Mouse (Mus musculus) hindbrain, postnatal 0 days (tissue): Measurements from ENCODE around the gene Tmem189. TPM values are rescaled to one million over a fixed set of nuclear protein-coding genes. Genes with fewer than 3 reads are reported as not detected.
A peak's percentile ranks its signal among the peaks of the same experiment; 100 is the strongest.

Experiments
- ATAC-seq: fragments of 200-750 bp; cut with Nextera tagmentation; 2 replicates; pipeline ENCODE4 v1.8.0; 2017; ENCODE audit warnings: mild to moderate bottlenecking, moderate TSS enrichment, moderate library complexity
- DNase-seq: peaks from one replicate; pipeline ENCODE4 v3.0.0-alpha.2; 2015; ENCODE audit warnings: low spot score
- H3K27ac ChIP-seq: fragments of 300-500 bp; sonication (generic); 2 replicates; pipeline ENCODE4 v1.5.1; 2014; ENCODE audit warnings: mild to moderate bottlenecking
- H3K27me3 ChIP-seq: fragments of 300-500 bp; sonication (generic); 2 replicates; pipeline ENCODE4 v1.6.1; 2014; ENCODE audit warnings: low read length, mixed read lengths; ENCODE audit not compliant: insufficient read depth
- H3K36me3 ChIP-seq: fragments of 300-500 bp; sonication (generic); 2 replicates; pipeline ENCODE4 v1.6.1; 2014; ENCODE audit warnings: low read length, mixed read lengths; ENCODE audit not compliant: insufficient read depth
- H3K4me1 ChIP-seq: fragments of 300-500 bp; sonication (generic); 2 replicates; pipeline ENCODE4 v1.6.1; 2014; ENCODE audit warnings: antibody characterized with exemption, low read length, mixed read lengths; ENCODE audit not compliant: insufficient read depth
- H3K4me2 ChIP-seq: fragments of 300-500 bp; sonication (generic); 2 replicates; pipeline ENCODE4 v1.6.1; 2014; ENCODE audit warnings: low read depth, mild to moderate bottlenecking, low read length, moderate library complexity, mixed read lengths
- H3K4me3 ChIP-seq: fragments of 300-500 bp; sonication (generic); 2 replicates; pipeline ENCODE4 v1.5.1; 2014; ENCODE audit warnings: low read length
- H3K9ac ChIP-seq: fragments of 300-500 bp; sonication (generic); replicated peaks from 2 replicates; pipeline ENCODE4 v1.6.1; 2014; ENCODE audit warnings: mild to moderate bottlenecking, low read length, moderate library complexity, mixed read lengths
- H3K9me3 ChIP-seq: fragments of 300-500 bp; sonication (generic); 2 replicates; pipeline ENCODE4 v1.6.1; 2016; ENCODE audit warnings: low read length, mixed read lengths
- CTCF ChIP-seq: IDR thresholded peaks from 2 replicates; pipeline ENCODE4 v1.5.1; 2016; ENCODE audit warnings: antibody characterized with exemption, control low read depth, low read depth
- WGBS: fragments of 180-500 bp; shearing (Covaris S2); extraction: QIAGEN DNeasy Blood & Tissue Kit; methylation state at CpG from one replicate; pipeline ENCODE4 v1.1.7; 2014; 5-methylcytosine and 5-hydroxymethylcytosine counted together
- polyA plus RNA-seq: library from polyadenylated mRNA; unstranded; fragments of >200 nt; fragmentation: Nextera tagmentation; extraction: Ambion mirVana; gene quantifications from 2 replicates; pipeline ENCODE4 v1.2.1, GENCODE M21; 2015
- total RNA-seq: library from RNA; depleted of rRNA; stranded (reverse); fragments of >200 nt; gene quantifications from 2 replicates; pipeline ENCODE4 v1.2.3, GENCODE M21; 2014

Gene Tmem189
- total and polyA plus RNA-seq, 2 experiments from 2014 or later: 41.4 to 79.9 TPM

DNA sequence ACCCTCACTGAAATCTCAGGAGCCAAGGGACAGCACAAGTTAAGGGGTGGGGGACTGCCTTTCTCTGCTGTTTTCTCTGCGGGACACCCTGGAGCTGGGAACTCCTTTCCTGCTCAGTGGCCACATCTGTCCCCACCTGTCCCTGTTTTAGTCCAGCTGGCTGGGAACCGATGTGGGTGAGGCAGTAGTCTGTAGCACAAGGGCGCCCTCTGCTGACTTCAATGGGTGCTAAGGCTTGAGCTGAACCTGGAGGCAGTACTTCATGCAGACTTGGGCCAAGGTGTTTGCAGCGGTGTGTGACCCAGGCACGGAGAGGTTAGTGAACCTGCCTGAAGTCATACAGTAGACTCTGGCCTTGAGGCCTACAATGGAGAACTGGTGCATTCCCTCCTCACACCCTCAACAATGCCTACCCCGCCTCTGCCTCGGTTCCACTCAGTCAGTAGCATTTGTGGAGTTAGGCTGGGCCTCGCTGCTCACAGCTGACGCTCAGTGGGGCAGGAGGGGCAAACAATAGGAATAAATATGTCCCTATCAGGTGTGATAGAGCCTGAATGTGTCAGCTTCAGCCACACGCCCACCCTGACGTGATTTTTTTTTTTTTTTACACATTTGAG lies 84.3 kb downstream of the Tmem189 start:
- Histone ChIP-seq H3K4me2 (no peak overlapping the region), H3K9ac (no peak overlapping the region), H3K27ac (no peak overlapping the region), H3K27me3 (no peaks in the 10 kb centered on the region), H3K4me1 (no peaks in the 10 kb centered on the region), H3K9me3 (no peaks in the 10 kb centered on the region), H3K36me3 (peaks cover 14% of the 10 kb centered on the region; the same call in 1 of the 2 replicates), H3K4me3 (no peak overlapping the region)
- WGBS: 32% methylated on average over 11 of the region's 11 CpGs
- TF ChIP-seq CTCF: peak; percentile 97
- ATAC-seq (peak; percentile 75), DNase-seq (peak; percentile 91)

- H3K9me3 ChIP-seq: no peaks in the 10 kb centered on the region
- H3K9ac ChIP-seq: no peak overlapping the region
- H3K4me3 ChIP-seq: no peak overlapping the region
- no peak overlapping the region for H3K4me2 ChIP-seq
- ATAC-seq: no peak
- WGBS: 56% methylated on average over 5 of the region's 5 CpGs
- no peak for DNase-seq
- no peaks in the 10 kb centered on the region; the same call in 1 of the 2 replicates for H3K27me3 ChIP-seq
- H3K27ac ChIP-seq: no peak overlapping the region
- no peaks in the 10 kb centered on the region for H3K4me1 ChIP-seq
- H3K36me3 ChIP-seq: peaks cover 6% of the 10 kb centered on the region; the same call in 1 of the 2 replicates
- peak; percentile 32; the same call in 1 of the 2 replicates for TF ChIP-seq CTCF
These were observed 86.6 kb downstream of the Tmem189 start for GRCm38 (mm10) chr2:167602978-167603377.

DNA sequence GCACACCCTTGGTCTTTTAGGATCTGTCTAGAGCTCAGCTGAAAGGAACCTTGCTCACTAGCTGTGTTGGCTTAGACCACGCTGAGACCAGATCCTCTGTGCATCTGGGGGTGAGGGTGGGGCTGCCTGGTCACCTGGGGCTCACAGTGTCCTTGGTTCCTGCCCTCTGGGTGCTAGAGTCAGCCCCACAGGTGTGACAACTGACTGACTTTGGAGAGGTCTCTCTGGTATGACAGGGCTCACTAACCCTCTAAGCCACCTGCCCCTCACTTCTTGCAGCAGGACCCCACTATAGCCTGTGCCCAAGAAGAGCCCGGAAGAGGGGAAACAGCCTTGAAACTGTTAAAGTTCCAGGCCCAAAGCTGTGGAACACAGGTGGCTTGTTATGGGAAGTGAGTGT lies 87.3 kb downstream of the Tmem189 start:
- no peaks in the 10 kb centered on the region for H3K4me1 ChIP-seq
- no peak for ATAC-seq
- no peak for TF ChIP-seq CTCF
- no peak for DNase-seq
- no peak overlapping the region for H3K9ac ChIP-seq
- no peak overlapping the region for H3K4me3 ChIP-seq
- H3K36me3 ChIP-seq: peaks cover 4% of the 10 kb centered on the region; the same call in 1 of the 2 replicates
- no peak overlapping the region for H3K4me2 ChIP-seq
- no peaks in the 10 kb centered on the region for H3K9me3 ChIP-seq
- H3K27me3 ChIP-seq: no peaks in the 10 kb centered on the region; the same call in 1 of the 2 replicates
- WGBS: 89% methylated on average over 2 of the region's 2 CpGs
- no peak overlapping the region for H3K27ac ChIP-seq

GRCm38 (mm10) chr2:167600481-167600995 lies 89.1 kb downstream of the Tmem189 start:
- H3K4me1 ChIP-seq: no peaks in the 10 kb centered on the region
- DNase-seq (no peak), ATAC-seq (no peak)
- no peak overlapping the region for H3K4me3 ChIP-seq
- no peak overlapping the region for H3K4me2 ChIP-seq
- no peaks in the 10 kb centered on the region; the same call in 1 of the 2 replicates for H3K27me3 ChIP-seq
- H3K36me3 ChIP-seq: no peaks in the 10 kb centered on the region
- no peak for TF ChIP-seq CTCF
- no peak overlapping the region for H3K9ac ChIP-seq
- H3K9me3 ChIP-seq: no peaks in the 10 kb centered on the region
- WGBS: 73% methylated on average over 8 of the region's 8 CpGs
- no peak overlapping the region for H3K27ac ChIP-seq

DNA sequence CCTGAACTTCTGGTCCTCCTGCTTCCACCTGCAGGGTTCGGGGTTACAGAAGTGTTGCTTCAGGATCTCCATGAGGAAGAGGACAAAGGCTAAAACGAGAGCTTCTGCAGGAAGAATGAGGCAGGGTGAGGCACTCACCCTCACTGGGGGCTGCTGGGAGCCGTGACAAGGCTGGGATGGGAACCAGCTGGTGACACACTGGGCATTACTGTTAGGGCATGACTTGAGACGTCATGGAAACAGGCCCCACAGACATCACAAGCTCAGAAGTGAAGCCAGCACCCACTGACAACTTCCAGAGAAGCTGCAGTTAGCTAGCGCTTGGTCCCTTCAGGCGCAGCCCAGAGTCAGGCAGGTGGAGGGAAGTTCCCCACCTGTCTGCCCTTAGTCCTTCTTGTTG lies 89.7 kb downstream of the Tmem189 start:
- no peaks in the 10 kb centered on the region for H3K4me1 ChIP-seq
- no peaks in the 10 kb centered on the region; the same call in 1 of the 2 replicates for H3K27me3 ChIP-seq
- no peak overlapping the region for H3K27ac ChIP-seq
- no peaks in the 10 kb centered on the region for H3K36me3 ChIP-seq
- ATAC-seq (no peak), DNase-seq (no peak)
- no peaks in the 10 kb centered on the region for H3K9me3 ChIP-seq
- no peak for TF ChIP-seq CTCF
- H3K4me3 ChIP-seq: no peak overlapping the region
- no peak overlapping the region for H3K9ac ChIP-seq
- 56% methylated on average over 6 of the region's 6 CpGs for WGBS
- no peak overlapping the region for H3K4me2 ChIP-seq

DNA sequence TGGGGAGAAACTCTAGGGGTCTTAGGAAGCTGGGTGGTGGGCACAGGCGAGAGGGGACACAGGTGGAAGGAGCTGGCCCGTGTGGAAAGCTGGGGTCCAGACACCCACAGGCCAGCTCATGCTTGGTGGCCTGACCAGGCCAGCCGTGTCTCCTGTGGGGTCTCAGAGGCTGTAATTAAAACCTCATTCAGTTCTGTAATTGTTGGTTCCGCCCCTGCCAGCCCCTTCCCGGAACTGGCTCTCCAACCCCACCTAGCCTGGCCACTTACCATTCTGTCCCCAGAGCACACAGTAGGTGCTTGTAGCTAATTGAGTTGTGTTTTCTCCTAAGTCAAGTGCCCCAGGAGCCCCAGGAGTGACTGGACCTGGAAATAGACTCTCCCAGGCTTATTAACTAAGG lies 90.4 kb downstream of the Tmem189 start:
- DNase-seq (no peak), ATAC-seq (no peak)
- Histone ChIP-seq H3K27me3 (no peaks in the 10 kb centered on the region; the same call in 1 of the 2 replicates), H3K9ac (no peak overlapping the region), H3K4me2 (no peak overlapping the region), H3K9me3 (no peaks in the 10 kb centered on the region), H3K27ac (no peak overlapping the region), H3K36me3 (no peaks in the 10 kb centered on the region), H3K4me1 (no peaks in the 10 kb centered on the region), H3K4me3 (no peak overlapping the region)
- 81% methylated on average over 5 of the region's 5 CpGs for WGBS
- TF ChIP-seq CTCF: no peak
